Mouse (Mus musculus) embryonic facial prominence, embryonic 10.5 days (tissue): Measurements from ENCODE around the gene Zmiz1. TPM values are rescaled to one million over a fixed set of nuclear protein-coding genes. Genes with fewer than 3 reads are reported as not detected.

Experiments used
- DNase-seq: peaks from one replicate; pipeline ENCODE4 v3.0.0-alpha.2; 2017; ENCODE audit warnings: low spot score
- H3K27ac ChIP-seq: fragments of 300-500 bp; sonication (generic); replicated peaks from 2 replicates; pipeline ENCODE4 v1.5.1; 2016; ENCODE audit warnings: mild to moderate bottlenecking
- H3K27me3 ChIP-seq: fragments of 300-500 bp; sonication (generic); replicated peaks from 2 replicates; pipeline ENCODE4 v1.6.1; 2016; ENCODE audit warnings: low read depth, mild to moderate bottlenecking; ENCODE audit not compliant: poor library complexity, severe bottlenecking
- H3K36me3 ChIP-seq: fragments of 300-500 bp; sonication (generic); replicated peaks from 2 replicates; pipeline ENCODE4 v1.6.1; 2016; ENCODE audit warnings: mild to moderate bottlenecking, moderate library complexity
- H3K4me1 ChIP-seq: fragments of 300-500 bp; sonication (generic); 2 replicates; pipeline ENCODE4 v1.6.1; 2016
- H3K4me3 ChIP-seq: fragments of 300-500 bp; sonication (generic); 2 replicates; pipeline ENCODE4 v1.5.1; 2016; ENCODE audit warnings: mild to moderate bottlenecking, moderate library complexity
- H3K9me3 ChIP-seq: fragments of 300-500 bp; sonication (generic); 2 replicates; pipeline ENCODE4 v1.6.1; 2016; ENCODE audit warnings: mild to moderate bottlenecking
- WGBS: fragments of 180-500 bp; shearing (Covaris S2); methylation state at CpG from one replicate; pipeline ENCODE4 v1.1.7; 2016; 5-methylcytosine and 5-hydroxymethylcytosine counted together
- polyA plus RNA-seq: library from polyadenylated mRNA; unstranded; fragments of >200 nt; fragmentation: Nextera tagmentation; extraction: Ambion mirVana; gene quantifications from 2 replicates; pipeline ENCODE4 v1.2.1, GENCODE M21; 2016

Zmiz1 gene
- polyA plus RNA-seq, 1 experiment from 2014 or later: 42.8 TPM

DNA sequence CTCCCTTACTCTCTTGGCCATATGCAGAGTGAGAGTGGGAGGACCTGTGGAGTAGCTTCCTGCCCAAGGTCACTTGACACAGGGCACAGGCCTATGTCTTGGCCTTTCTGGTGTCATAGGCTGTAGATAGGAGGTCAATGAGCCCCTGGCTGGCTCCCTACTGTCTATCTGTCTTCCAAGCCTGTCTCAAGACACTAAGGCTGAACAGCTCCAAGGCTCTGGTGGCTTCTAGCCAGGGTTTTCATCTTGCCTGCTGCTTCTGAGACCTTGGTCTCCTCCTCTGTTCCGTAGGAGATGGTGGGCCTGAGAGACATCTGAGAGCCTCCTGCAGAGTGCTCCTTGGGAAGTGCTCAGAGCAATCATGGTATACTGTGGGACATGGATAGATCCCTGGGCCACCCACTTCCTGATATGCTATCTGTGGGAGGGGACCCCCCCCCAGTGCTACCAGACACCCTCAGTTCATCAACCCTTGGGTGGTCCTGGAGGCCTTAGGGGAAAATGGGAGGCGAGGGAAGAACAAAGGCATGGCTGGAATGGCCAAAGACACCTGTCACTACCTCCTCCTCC, 56.0 kb downstream of the Zmiz1 start:
- 93% methylated on average over 2 of the region's 2 CpGs for WGBS
- Histone ChIP-seq H3K27ac (0 out of 2 replicates have a peak overlapping the region, but pooled peaks have one; percentile 30), H3K9me3 (no peaks in the 10 kb centered on the region), H3K4me3 (no peak overlapping the region), H3K27me3 (no peaks in the 10 kb centered on the region), H3K4me1 (peaks cover 92% of the 10 kb centered on the region), H3K36me3 (peaks cover 57% of the 10 kb centered on the region)
- no peak for DNase-seq

GRCm38 (mm10) chr14:25515924-25516323, 56.9 kb downstream of the Zmiz1 start:
- no peaks in the 10 kb centered on the region for H3K9me3 ChIP-seq
- H3K27me3 ChIP-seq: no peaks in the 10 kb centered on the region
- DNase-seq: no peak
- H3K4me3 ChIP-seq: no peak overlapping the region
- H3K36me3 ChIP-seq: peaks cover 52% of the 10 kb centered on the region
- WGBS: 92% methylated on average over 9 of the region's 9 CpGs
- peaks cover 92% of the 10 kb centered on the region for H3K4me1 ChIP-seq
- 0 out of 2 replicates have a peak overlapping the region, but pooled peaks have one; percentile 30 for H3K27ac ChIP-seq

- Histone ChIP-seq H3K36me3 (peaks cover 51% of the 10 kb centered on the region), H3K27me3 (no peaks in the 10 kb centered on the region), H3K4me1 (peaks cover 92% of the 10 kb centered on the region), H3K9me3 (no peaks in the 10 kb centered on the region), H3K4me3 (no peak overlapping the region), H3K27ac (peak overlapping the region; percentile 75)
- peak; percentile 70 for DNase-seq
- WGBS: 55% methylated on average over 13 of the region's 13 CpGs
Observed at GRCm38 (mm10) chr14:25516640-25517591, 57.9 kb downstream of the Zmiz1 start.

GRCm38 (mm10) chr14:25518645-25519044, 59.7 kb downstream of the Zmiz1 start:
- peaks cover 92% of the 10 kb centered on the region for H3K4me1 ChIP-seq
- 0 out of 2 replicates have a peak overlapping the region, but pooled peaks have one; percentile 19 for H3K27ac ChIP-seq
- H3K36me3 ChIP-seq: peaks cover 50% of the 10 kb centered on the region

GRCm38 (mm10) chr14:25519656-25520055, 60.7 kb downstream of the Zmiz1 start:
- Histone ChIP-seq H3K27ac (0 out of 2 replicates have a peak overlapping the region, but pooled peaks have one; percentile 16), H3K4me1 (peaks cover 93% of the 10 kb centered on the region), H3K36me3 (peaks cover 54% of the 10 kb centered on the region), H3K27me3 (no peaks in the 10 kb centered on the region), H3K4me3 (no peak overlapping the region), H3K9me3 (no peaks in the 10 kb centered on the region)
- no peak for DNase-seq
- 61% methylated on average over 4 of the region's 4 CpGs for WGBS

More at GRCm38 (mm10) chr14:25518645-25519044, 59.7 kb downstream of the Zmiz1 start:
- Histone ChIP-seq H3K9me3 (no peaks in the 10 kb centered on the region), H3K4me3 (no peak overlapping the region), H3K27me3 (no peaks in the 10 kb centered on the region)
- no peak for DNase-seq
- WGBS: 87% methylated on average over 5 of the region's 5 CpGs

GRCm38 (mm10) chr14:25520589-25520988, 61.6 kb downstream of the Zmiz1 start:
- H3K4me3 ChIP-seq: no peak overlapping the region
- H3K27me3 ChIP-seq: no peaks in the 10 kb centered on the region
- H3K36me3 ChIP-seq: peaks cover 54% of the 10 kb centered on the region
- H3K27ac ChIP-seq: peak overlapping the region; percentile 65
- WGBS: 83% methylated on average over 4 of the region's 4 CpGs
- H3K9me3 ChIP-seq: no peaks in the 10 kb centered on the region
- no peak for DNase-seq
- peaks cover 93% of the 10 kb centered on the region for H3K4me1 ChIP-seq

GRCm38 (mm10) chr14:25520991-25521390, 62.0 kb downstream of the Zmiz1 start:
- Histone ChIP-seq H3K9me3 (no peaks in the 10 kb centered on the region), H3K27ac (0 out of 2 replicates have a peak overlapping the region, but pooled peaks have one; percentile 65), H3K4me1 (peaks cover 93% of the 10 kb centered on the region), H3K4me3 (no peak overlapping the region), H3K27me3 (no peaks in the 10 kb centered on the region), H3K36me3 (peaks cover 54% of the 10 kb centered on the region)
- no peak for DNase-seq
- 44% methylated on average over 9 of the region's 9 CpGs for WGBS

GRCm38 (mm10) chr14:25521500-25521899, 62.5 kb downstream of the Zmiz1 start:
- H3K36me3 ChIP-seq: peaks cover 59% of the 10 kb centered on the region
- no peak overlapping the region for H3K27ac ChIP-seq
- H3K4me3 ChIP-seq: no peak overlapping the region
- no peaks in the 10 kb centered on the region for H3K9me3 ChIP-seq
- 78% methylated on average over 4 of the region's 4 CpGs for whole genome bisulfite sequencing
- no peaks in the 10 kb centered on the region for H3K27me3 ChIP-seq
- peaks cover 91% of the 10 kb centered on the region for H3K4me1 ChIP-seq
- no peak for DNase-seq

GRCm38 (mm10) chr14:25522415-25522814, 63.4 kb downstream of the Zmiz1 start:
- Histone ChIP-seq H3K9me3 (no peaks in the 10 kb centered on the region), H3K27me3 (no peaks in the 10 kb centered on the region), H3K4me1 (peaks cover 83% of the 10 kb centered on the region), H3K36me3 (peaks cover 63% of the 10 kb centered on the region), H3K4me3 (no peak overlapping the region), H3K27ac (peak overlapping the region; percentile 69)
- no peak for DNase-seq
- 42% methylated on average over 4 of the region's 4 CpGs for WGBS

DNA sequence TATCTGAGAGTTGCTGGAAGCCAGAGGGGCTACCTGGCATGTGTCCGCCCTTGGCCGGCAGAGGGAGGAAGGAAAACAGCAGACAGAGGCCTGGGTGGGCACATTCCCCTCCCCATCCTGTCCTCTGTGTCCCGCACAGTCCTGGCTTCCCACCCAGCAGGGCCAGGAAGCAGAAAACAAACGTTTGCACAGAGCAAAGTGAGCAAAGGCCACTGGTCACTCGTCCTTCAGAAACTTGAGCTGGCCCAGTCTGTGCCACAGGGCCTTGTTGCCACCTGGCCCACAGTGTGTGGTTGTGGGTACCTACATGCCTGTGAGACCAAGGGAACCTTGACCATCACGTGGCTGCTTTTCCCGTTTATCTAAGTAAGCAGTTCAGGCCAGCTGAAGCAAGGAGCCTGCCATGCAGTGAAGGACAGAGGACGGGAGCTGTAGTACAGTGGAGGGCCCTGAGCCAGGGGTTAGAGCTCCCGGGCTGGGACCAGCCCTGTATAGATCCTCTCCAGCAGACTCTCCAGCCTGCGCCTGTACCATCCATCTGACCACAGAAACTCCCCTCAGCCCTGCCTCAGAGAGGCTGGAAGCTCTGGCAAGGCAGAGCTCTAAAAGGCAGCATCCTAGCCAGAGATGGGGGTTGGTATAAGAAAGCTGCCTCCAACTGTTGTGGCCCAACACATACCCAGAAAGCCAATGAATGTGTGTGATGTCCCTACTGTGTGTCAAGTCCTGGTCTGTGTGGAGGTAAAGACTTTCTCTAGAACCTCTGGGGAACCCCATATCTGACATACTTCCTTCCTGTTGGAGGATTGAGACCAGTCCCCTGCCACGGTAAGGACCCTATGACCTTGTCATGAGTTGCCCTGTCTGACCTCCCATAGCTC, 64.5 kb downstream of the Zmiz1 start:
- no peak for DNase-seq
- Histone ChIP-seq H3K4me1 (peaks cover 81% of the 10 kb centered on the region), H3K9me3 (no peaks in the 10 kb centered on the region), H3K27me3 (no peaks in the 10 kb centered on the region), H3K36me3 (peaks cover 59% of the 10 kb centered on the region), H3K4me3 (no peak overlapping the region), H3K27ac (peak overlapping the region; percentile 69)
- 63% methylated on average over 11 of the region's 11 CpGs for WGBS

DNA sequence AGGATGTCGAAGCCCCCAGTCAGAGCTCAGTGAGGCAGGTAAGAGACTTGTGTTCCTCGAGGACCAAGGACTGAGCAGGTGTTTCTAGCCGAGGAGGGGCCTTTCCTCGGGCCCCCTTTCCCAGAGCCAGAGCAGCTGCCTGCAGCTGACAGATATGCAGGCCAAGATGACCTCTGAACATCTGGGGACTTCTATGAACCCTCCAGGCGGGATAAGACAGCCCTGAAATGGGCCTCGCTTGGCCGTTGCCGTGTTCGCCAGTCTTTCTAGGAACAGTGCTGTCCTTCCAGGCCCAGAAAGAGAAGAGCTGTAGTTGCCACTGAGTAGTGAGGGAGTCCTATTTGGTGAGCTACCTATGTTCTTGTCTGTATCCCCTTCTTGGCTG, 65.1 kb downstream of the Zmiz1 start:
- Histone ChIP-seq H3K27me3 (no peaks in the 10 kb centered on the region), H3K4me1 (peaks cover 75% of the 10 kb centered on the region), H3K9me3 (no peaks in the 10 kb centered on the region), H3K27ac (peak overlapping the region; percentile 69; the same call in 1 of the 2 replicates), H3K36me3 (peaks cover 60% of the 10 kb centered on the region), H3K4me3 (no peak overlapping the region)
- no peak for DNase-seq
- 76% methylated on average over 9 of the region's 9 CpGs for WGBS

DNA sequence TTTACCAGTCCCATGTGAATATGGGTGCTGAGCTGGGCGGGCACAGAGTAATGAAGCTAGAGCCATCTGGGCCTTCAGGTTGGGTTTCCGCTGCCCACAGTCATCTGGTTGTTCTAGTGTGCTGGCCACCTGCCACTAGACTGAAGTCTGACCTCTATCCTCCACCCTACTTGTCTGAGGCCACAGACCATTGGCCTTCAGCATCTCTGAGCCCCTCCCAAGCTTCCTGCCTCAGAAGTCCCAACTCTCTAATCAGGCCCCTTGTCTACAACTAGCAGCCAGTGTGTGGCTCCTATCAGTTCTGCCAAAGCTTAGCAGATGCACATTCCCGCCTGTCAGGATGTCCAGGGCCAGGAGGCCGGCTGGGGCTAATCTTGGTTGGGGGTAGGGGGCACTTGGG, 65.9 kb downstream of the Zmiz1 start:
- Histone ChIP-seq H3K36me3 (peaks cover 67% of the 10 kb centered on the region), H3K9me3 (no peaks in the 10 kb centered on the region), H3K27me3 (no peaks in the 10 kb centered on the region), H3K4me3 (no peak overlapping the region), H3K4me1 (peaks cover 68% of the 10 kb centered on the region), H3K27ac (peak overlapping the region; percentile 69)
- 81% methylated on average over 4 of the region's 4 CpGs for WGBS
- no peak for DNase-seq
